Mouse (Mus musculus) bone marrow, adult 2 months (tissue): ENCODE data around the gene Elmod3.

Experiments
- CTCF ChIP-seq: fragments of 200-500 bp; IDR thresholded peaks from 2 replicates; pipeline ENCODE4 v1.5.1; 2011; ENCODE audit warnings: low read length, control low read depth; ENCODE audit not compliant: control insufficient read depth, insufficient read depth
- POLR2A ChIP-seq: fragments of 200-500 bp; IDR thresholded peaks from 2 replicates; pipeline ENCODE4 v1.6.1; 2011; ENCODE audit warnings: low read depth, mild to moderate bottlenecking, control low read depth, low read length, borderline replicate concordance; ENCODE audit not compliant: control insufficient read depth

GRCm38 (mm10) chr6:72590111-72590510 is 8.1 kb downstream of the Elmod3 start:
- TF ChIP-seq CTCF, result no peak
- no peak for TF ChIP-seq POLR2A
